Mouse (Mus musculus) limb, embryonic 13.5 days (tissue): ENCODE results near the gene Gm648. TPM values are rescaled to one million over a fixed set of nuclear protein-coding genes. Genes with fewer than 3 reads are reported as not detected.

Source experiments
- microRNA-seq: library from miRNA; unstranded; fragments of <30 nt; microRNA quantifications from one replicate; pipeline ENCODE4, GENCODE M21; 2016
- polyA plus RNA-seq: library from polyadenylated mRNA; unstranded; fragments of >200 nt; fragmentation: Nextera tagmentation; extraction: Ambion mirVana; gene quantifications from 2 replicates; pipeline ENCODE4 v1.2.1, GENCODE M21; 2015

Gm648 gene
- polyA plus RNA-seq, 1 experiment from 2014 or later: not detected

Small RNAs within 50 kb of the gene (microRNA-seq; reads per million reads assigned to microRNA genes)
- not detected for gene Mir5116

Other genes starting within 250 kb of the Gm648 start
- gene Zfp449, start 203.2 kb downstream of the Gm648 start, polyA plus RNA-seq: 9.5 and 9.7 TPM in 2 replicates
- 9.0 and 9.9 TPM in 2 replicates for gene Smim10l2a, start 175.0 kb downstream of the Gm648 start, polyA plus RNA-seq
- gene Gm2174, start 101.6 kb downstream of the Gm648 start, polyA plus RNA-seq: 2.9 and 5.6 TPM in 2 replicates
- 25.3 and 26.6 TPM in 2 replicates for gene Ints6l, start 94.7 kb downstream of the Gm648 start, polyA plus RNA-seq
- not detected in 2 replicates for gene Gm10477, start 24.9 kb downstream of the Gm648 start, polyA plus RNA-seq
- 24.0 and 27.7 TPM in 2 replicates for gene Mmgt1, start 48.5 kb upstream of the Gm648 start, polyA plus RNA-seq
- 15.5 and 16.2 TPM in 2 replicates for gene Slc9a6, start 60.2 kb upstream of the Gm648 start, polyA plus RNA-seq
- gene Fhl1, start 182.2 kb upstream of the Gm648 start, polyA plus RNA-seq: 84.3 and 89.6 TPM in 2 replicates